Mouse (Mus musculus): ENCODE data around the gene Atad5. TPM values are rescaled to one million over a fixed set of nuclear protein-coding genes. Genes with fewer than 3 reads are reported as not detected.

Gene Atad5
- polyA plus RNA-seq, 1 experiment from 2014 or later = 8.9 TPM

GRCm38 (mm10) chr11:80086844-80087243, 2.4 kb upstream of the Atad5 start:
- 13% methylated on average over 5 of the region's 5 CpGs for WGBS
- H3K36me3 ChIP-seq = no peaks in the 10 kb centered on the region
- H3K27me3 ChIP-seq (replicated peaks) = no peaks in the 10 kb centered on the region
- H3K4me1 ChIP-seq (replicated peaks) = 0 out of 2 replicates have a peak, but pooled peaks cover 4% of the 10 kb centered on the region
- H3K9ac ChIP-seq = no peak overlapping the region
- H3K4me3 ChIP-seq (replicated peaks) = no peak overlapping the region
- H3K9me3 ChIP-seq = no peaks in the 10 kb centered on the region
- no peak for ATAC-seq
- no peak overlapping the region for H3K4me2 ChIP-seq (replicated peaks)
- no peak overlapping the region for H3K27ac ChIP-seq

GRCm38 (mm10) chr11:80089817-80090214, 616 bp downstream of the Atad5 start:
- no peak for ATAC-seq
- Histone ChIP-seq H3K9me3 (no peaks in the 10 kb centered on the region), H3K4me3 (replicated peaks) (peak overlapping the region; percentile 94), H3K4me1 (replicated peaks) (0 out of 2 replicates have a peak, but pooled peaks cover 4% of the 10 kb centered on the region), H3K4me2 (replicated peaks) (peak overlapping the region; percentile 81), H3K27me3 (replicated peaks) (no peaks in the 10 kb centered on the region), H3K9ac (peak overlapping the region; percentile 97), H3K27ac (peak overlapping the region; percentile 56; the same call in 1 of the 2 replicates), H3K36me3 (no peaks in the 10 kb centered on the region)
- under 1% methylated on average over 14 of the region's 14 CpGs for WGBS

- Histone ChIP-seq H3K4me2 (replicated peaks) (peak overlapping the region; percentile 81), H3K27ac (no peak overlapping the region), H3K27me3 (replicated peaks) (no peaks in the 10 kb centered on the region), H3K4me1 (replicated peaks) (0 out of 2 replicates have a peak, but pooled peaks cover under 1% of the 10 kb centered on the region), H3K4me3 (replicated peaks) (0 out of 2 replicates have a peak overlapping the region, but pooled peaks have one; percentile 94), H3K9me3 (no peaks in the 10 kb centered on the region), H3K36me3 (no peaks in the 10 kb centered on the region), H3K9ac (peak overlapping the region; percentile 97; the same call in 1 of the 2 replicates)
- 69% methylated on average over 3 of the region's 3 CpGs for WGBS
- no peak for ATAC-seq
Observed at GRCm38 (mm10) chr11:80090555-80091164, 1.5 kb downstream of the Atad5 start.

- no peak for ATAC-seq
- Histone ChIP-seq H3K27me3 (replicated peaks) (no peaks in the 10 kb centered on the region), H3K36me3 (peaks cover 7% of the 10 kb centered on the region; the same call in 1 of the 2 replicates), H3K4me3 (replicated peaks) (no peak overlapping the region), H3K4me1 (replicated peaks) (no peaks in the 10 kb centered on the region), H3K9ac (no peak overlapping the region), H3K9me3 (no peaks in the 10 kb centered on the region), H3K4me2 (replicated peaks) (no peak overlapping the region), H3K27ac (no peak overlapping the region)
- WGBS = 91% methylated on average over 3 of the region's 3 CpGs
Observed at GRCm38 (mm10) chr11:80098444-80099056, 9.3 kb downstream of the Atad5 start.

- Histone ChIP-seq H3K27ac (no peak overlapping the region), H3K27me3 (replicated peaks) (no peaks in the 10 kb centered on the region), H3K36me3 (peaks cover 8% of the 10 kb centered on the region)
Observed at GRCm38 (mm10) chr11:80101298-80101697, 12.1 kb downstream of the Atad5 start.

GRCm38 (mm10) chr11:80104407-80104806, 15.2 kb downstream of the Atad5 start:
- ATAC-seq = no peak
- peaks cover 7% of the 10 kb centered on the region for H3K36me3 ChIP-seq
- no peak overlapping the region for H3K4me2 ChIP-seq (replicated peaks)
- no peaks in the 10 kb centered on the region for H3K27me3 ChIP-seq (replicated peaks)
- H3K4me3 ChIP-seq (replicated peaks) = no peak overlapping the region
- H3K27ac ChIP-seq = no peak overlapping the region
- no peak overlapping the region for H3K9ac ChIP-seq
- no peaks in the 10 kb centered on the region for H3K9me3 ChIP-seq
- no peaks in the 10 kb centered on the region for H3K4me1 ChIP-seq (replicated peaks)
- WGBS = 89% methylated on average over 1 of the region's 1 CpGs

More at GRCm38 (mm10) chr11:80101298-80101697, 12.1 kb downstream of the Atad5 start:
- H3K4me3 ChIP-seq (replicated peaks) = no peak overlapping the region
- H3K4me1 ChIP-seq (replicated peaks) = no peaks in the 10 kb centered on the region
- H3K4me2 ChIP-seq (replicated peaks) = no peak overlapping the region
- no peak for ATAC-seq
- H3K9me3 ChIP-seq = no peaks in the 10 kb centered on the region
- H3K9ac ChIP-seq = no peak overlapping the region
- WGBS = 90% methylated on average over 6 of the region's 6 CpGs

GRCm38 (mm10) chr11:80116411-80116810, 27.2 kb downstream of the Atad5 start:
- Histone ChIP-seq H3K9me3 (no peaks in the 10 kb centered on the region), H3K4me3 (replicated peaks) (no peak overlapping the region), H3K36me3 (peaks cover 18% of the 10 kb centered on the region), H3K9ac (no peak overlapping the region), H3K4me2 (replicated peaks) (no peak overlapping the region), H3K27me3 (replicated peaks) (no peaks in the 10 kb centered on the region), H3K27ac (no peak overlapping the region), H3K4me1 (replicated peaks) (no peaks in the 10 kb centered on the region)
- no peak for ATAC-seq
- 86% methylated on average over 1 of the region's 1 CpGs for WGBS

- no peaks in the 10 kb centered on the region for H3K4me1 ChIP-seq (replicated peaks)
- no peak for ATAC-seq
- no peaks in the 10 kb centered on the region for H3K9me3 ChIP-seq
- WGBS = 61% methylated on average over 1 of the region's 1 CpGs
- H3K9ac ChIP-seq = no peak overlapping the region
- no peak overlapping the region for H3K4me2 ChIP-seq (replicated peaks)
- no peak overlapping the region for H3K27ac ChIP-seq
- no peaks in the 10 kb centered on the region for H3K27me3 ChIP-seq (replicated peaks)
- peaks cover 13% of the 10 kb centered on the region for H3K36me3 ChIP-seq
- no peak overlapping the region for H3K4me3 ChIP-seq (replicated peaks)
Observed at GRCm38 (mm10) chr11:80132050-80132449, 42.9 kb downstream of the Atad5 start.

- no peak overlapping the region for H3K27ac ChIP-seq
- H3K9ac ChIP-seq = no peak overlapping the region
- ATAC-seq = no peak
- H3K4me1 ChIP-seq (replicated peaks) = no peaks in the 10 kb centered on the region
- H3K9me3 ChIP-seq = no peaks in the 10 kb centered on the region
- H3K27me3 ChIP-seq (replicated peaks) = no peaks in the 10 kb centered on the region
- no peak overlapping the region for H3K4me2 ChIP-seq (replicated peaks)
- H3K4me3 ChIP-seq (replicated peaks) = no peak overlapping the region
- peaks cover 10% of the 10 kb centered on the region for H3K36me3 ChIP-seq
- WGBS = 75% methylated on average over 4 of the region's 4 CpGs
Observed at GRCm38 (mm10) chr11:80134744-80135143, 45.5 kb downstream of the Atad5 start.

- H3K9ac ChIP-seq = no peak overlapping the region
- H3K27me3 ChIP-seq (replicated peaks) = no peaks in the 10 kb centered on the region
- no peak overlapping the region for H3K4me3 ChIP-seq (replicated peaks)
- ATAC-seq = no peak
- 0 out of 2 replicates have a peak, but pooled peaks cover 3% of the 10 kb centered on the region for H3K4me1 ChIP-seq (replicated peaks)
- no peaks in the 10 kb centered on the region for H3K9me3 ChIP-seq
- 90% methylated on average over 11 of the region's 11 CpGs for WGBS
- peaks cover 10% of the 10 kb centered on the region for H3K36me3 ChIP-seq
- H3K4me2 ChIP-seq (replicated peaks) = no peak overlapping the region
- H3K27ac ChIP-seq = no peak overlapping the region
Observed at GRCm38 (mm10) chr11:80135954-80136683, 46.9 kb downstream of the Atad5 start.

GRCm38 (mm10) chr11:80136786-80137185, 47.6 kb downstream of the Atad5 start:
- 91% methylated on average over 13 of the region's 13 CpGs for WGBS
- no peak for ATAC-seq
- peaks cover 10% of the 10 kb centered on the region for H3K36me3 ChIP-seq
- no peaks in the 10 kb centered on the region for H3K27me3 ChIP-seq (replicated peaks)
- no peak overlapping the region for H3K4me2 ChIP-seq (replicated peaks)
- no peaks in the 10 kb centered on the region for H3K9me3 ChIP-seq
- no peak overlapping the region for H3K27ac ChIP-seq
- H3K9ac ChIP-seq = no peak overlapping the region
- 0 out of 2 replicates have a peak, but pooled peaks cover 4% of the 10 kb centered on the region for H3K4me1 ChIP-seq (replicated peaks)
- H3K4me3 ChIP-seq (replicated peaks) = no peak overlapping the region

- no peak overlapping the region for H3K9ac ChIP-seq
- no peak overlapping the region for H3K27ac ChIP-seq
- no peak overlapping the region for H3K4me2 ChIP-seq (replicated peaks)
- WGBS = 88% methylated on average over 5 of the region's 5 CpGs
- H3K4me1 ChIP-seq (replicated peaks) = 0 out of 2 replicates have a peak, but pooled peaks cover 4% of the 10 kb centered on the region
- H3K4me3 ChIP-seq (replicated peaks) = no peak overlapping the region
- no peaks in the 10 kb centered on the region for H3K27me3 ChIP-seq (replicated peaks)
- no peaks in the 10 kb centered on the region for H3K9me3 ChIP-seq
- ATAC-seq = no peak
- peaks cover 6% of the 10 kb centered on the region for H3K36me3 ChIP-seq
Observed at GRCm38 (mm10) chr11:80137773-80138172, 48.6 kb downstream of the Atad5 start.
